Mouse (Mus musculus): ENCODE results near the gene Erp29.
"Not testable (repeated sequence)": the region's sequence is repeated elsewhere in the genome, so short reads cannot be mapped to it uniquely, and the experiment has no call there.

The Erp29 gene

GRCm38 (mm10) chr5:121452026-121452869, at the start of gene Erp29:
Gene Erp29, minus strand, starts transcription at chr5:121452506.
- DNase-seq (ENCODE audit: low read depth): peak; percentile 85

DNA sequence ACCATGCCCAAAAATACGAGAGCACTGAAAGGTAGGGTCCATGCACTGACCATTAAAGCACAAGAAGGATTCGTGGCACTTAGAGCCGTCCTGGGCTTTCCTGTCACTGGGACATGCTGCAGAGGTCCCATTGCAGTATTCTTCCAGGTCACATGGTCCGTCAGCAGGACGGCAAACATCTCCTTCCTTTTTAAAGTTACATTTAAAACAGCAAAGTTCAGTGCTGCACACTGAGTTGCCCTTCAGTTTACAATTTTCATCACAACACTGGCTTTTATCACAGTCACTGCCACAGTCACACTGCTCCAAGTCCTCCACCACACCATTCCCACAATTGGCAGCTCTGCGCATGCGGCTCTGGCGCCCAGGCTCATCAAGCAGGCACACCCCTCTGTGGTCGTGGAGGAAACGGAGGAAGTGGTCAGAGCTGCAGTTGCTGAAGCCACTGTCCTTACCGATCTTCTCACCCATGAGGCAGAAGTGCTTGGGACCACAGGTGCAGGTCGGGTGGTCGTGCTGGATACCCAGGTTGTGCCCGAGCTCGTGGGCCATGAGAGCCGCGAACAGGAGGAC, 49.2 kb upstream of the Erp29 start:
- DNase-seq (ENCODE audit: low read depth): not testable (repeated sequence)

DNA sequence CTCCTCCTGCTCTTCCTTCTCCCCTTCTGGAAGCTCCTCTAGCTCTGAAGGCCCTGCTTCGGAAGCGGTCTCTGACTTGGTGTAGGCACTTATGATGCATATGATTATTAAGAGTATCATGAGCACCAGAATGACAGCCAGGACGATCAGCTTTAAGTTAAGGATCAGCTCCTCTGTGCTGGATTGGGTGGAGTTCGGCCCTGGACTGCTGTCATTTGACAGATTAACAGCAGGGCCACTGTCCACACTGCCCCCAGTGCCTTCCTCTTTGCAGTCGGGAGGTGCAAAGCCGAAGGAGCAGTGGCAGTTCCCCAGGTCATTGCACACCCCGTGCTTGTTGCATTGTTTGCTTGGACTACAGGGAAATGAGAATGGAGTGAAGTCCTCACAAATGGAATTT, 48.4 kb upstream of the Erp29 start:
- no peak for DNase-seq (ENCODE audit: low read depth)

GRCm38 (mm10) chr5:121493305-121493704, 41.0 kb upstream of the Erp29 start:
- DNase-seq (ENCODE audit: low read depth): peak; percentile 23

DNA sequence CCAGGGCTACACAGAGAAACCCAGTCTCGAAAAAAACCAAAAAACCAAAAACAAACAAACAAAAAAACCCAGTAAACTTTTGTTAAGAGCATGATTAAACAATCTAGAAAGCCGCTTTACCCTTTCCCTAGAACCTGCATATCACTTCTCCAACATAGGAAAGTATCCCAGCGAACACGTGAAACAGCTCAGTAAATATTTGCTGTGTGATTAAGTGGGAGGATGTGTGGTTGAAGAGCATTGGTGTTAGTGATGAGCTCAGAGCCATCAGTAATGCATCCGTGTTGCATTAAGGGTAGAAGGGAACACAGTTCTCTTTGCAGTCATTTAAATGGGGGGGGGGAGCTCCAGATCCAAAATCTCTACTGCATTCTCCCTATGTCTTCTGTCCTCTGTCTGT, 32.5 kb upstream of the Erp29 start:
- no peak for DNase-seq (ENCODE audit: low read depth)

DNA sequence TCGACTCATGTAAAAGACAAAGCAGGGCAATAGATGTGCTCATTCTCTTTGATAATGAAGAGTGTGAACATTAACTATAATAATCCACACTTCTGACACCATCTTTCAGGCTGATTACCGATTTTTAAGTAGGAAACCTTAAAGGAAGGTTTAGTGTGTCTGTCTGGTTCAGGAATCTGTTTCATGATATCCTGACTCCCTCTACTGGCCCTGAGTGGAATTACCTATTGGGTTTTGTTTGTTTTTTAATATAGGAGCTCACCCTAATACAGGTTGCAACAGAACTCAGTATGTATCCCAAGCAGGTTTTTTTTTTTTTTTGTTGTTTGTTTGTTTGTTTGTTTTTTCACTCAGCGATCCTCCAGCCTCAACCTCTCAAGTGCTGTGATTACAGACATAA, 25.4 kb upstream of the Erp29 start:
- peak; percentile 35 for DNase-seq (ENCODE audit: low read depth)

DNA sequence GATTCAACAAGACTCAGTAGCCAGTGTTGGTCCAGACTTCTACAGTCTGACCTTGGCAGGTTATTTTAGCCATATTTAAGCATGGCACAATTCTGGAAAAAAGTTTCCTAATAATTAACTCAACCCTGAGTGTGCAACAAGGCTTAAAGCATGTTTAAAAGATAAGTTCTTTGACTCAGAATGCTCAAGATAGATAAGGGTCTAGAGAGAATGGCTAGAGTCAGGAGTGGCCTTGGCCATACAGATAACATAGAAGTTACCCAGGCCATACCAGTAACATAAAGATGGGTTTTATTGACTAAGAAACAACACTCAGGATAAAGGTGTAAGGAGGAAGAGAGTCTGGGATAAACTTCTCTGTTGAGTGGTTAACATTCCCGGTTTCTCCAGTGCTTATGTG, 23.7 kb upstream of the Erp29 start:
- DNase-seq (ENCODE audit: low read depth): no peak

DNA sequence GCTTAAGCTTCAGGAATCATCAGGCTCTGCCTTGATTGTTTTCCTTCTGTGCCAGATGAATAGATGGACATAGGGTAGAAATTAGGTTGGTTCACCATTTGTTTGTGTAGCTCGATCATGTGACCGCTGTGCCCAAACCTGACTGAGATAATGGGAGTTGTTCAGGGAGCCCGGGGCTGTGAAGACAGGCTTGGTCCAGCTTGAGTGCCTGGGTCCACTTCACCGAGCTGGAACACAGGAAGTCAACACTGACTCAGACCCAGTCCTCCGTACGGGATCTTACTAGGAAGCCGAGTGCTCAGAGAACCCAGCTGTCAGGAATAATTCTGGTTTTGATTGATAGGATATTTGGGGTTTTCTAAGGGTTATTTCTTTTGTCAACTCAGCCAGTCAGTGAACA, 22.3 kb upstream of the Erp29 start:
- DNase-seq (ENCODE audit: low read depth): no peak

GRCm38 (mm10) chr5:121472411-121472810, 20.1 kb upstream of the Erp29 start:
- no peak for DNase-seq (ENCODE audit: low read depth)

- DNase-seq (ENCODE audit: low read depth): no peak
These were observed 17.3 kb upstream of the Erp29 start for GRCm38 (mm10) chr5:121469566-121469965.

GRCm38 (mm10) chr5:121463601-121464250, 11.4 kb upstream of the Erp29 start:
- DNase-seq (ENCODE audit: low read depth): peak; percentile 42

GRCm38 (mm10) chr5:121462967-121463366, 10.7 kb upstream of the Erp29 start:
- no peak for DNase-seq (ENCODE audit: low read depth)

DNA sequence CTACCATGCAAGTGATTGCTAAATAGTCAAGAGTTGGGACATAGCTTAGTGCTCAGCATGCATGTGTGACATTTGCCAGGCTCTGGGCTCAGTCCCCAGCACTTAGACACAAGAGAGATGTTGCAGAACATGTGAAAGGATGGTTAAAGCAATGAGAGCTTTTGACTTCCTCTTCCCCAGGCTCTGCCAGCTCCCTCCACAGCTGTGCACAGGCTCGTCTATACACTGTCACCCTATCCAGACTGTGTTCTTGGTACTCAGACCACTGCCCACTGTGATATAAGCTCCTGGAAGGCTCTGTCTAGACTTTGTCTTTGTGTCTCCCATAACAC, 9.8 kb upstream of the Erp29 start:
- no peak for DNase-seq (ENCODE audit: low read depth)

DNA sequence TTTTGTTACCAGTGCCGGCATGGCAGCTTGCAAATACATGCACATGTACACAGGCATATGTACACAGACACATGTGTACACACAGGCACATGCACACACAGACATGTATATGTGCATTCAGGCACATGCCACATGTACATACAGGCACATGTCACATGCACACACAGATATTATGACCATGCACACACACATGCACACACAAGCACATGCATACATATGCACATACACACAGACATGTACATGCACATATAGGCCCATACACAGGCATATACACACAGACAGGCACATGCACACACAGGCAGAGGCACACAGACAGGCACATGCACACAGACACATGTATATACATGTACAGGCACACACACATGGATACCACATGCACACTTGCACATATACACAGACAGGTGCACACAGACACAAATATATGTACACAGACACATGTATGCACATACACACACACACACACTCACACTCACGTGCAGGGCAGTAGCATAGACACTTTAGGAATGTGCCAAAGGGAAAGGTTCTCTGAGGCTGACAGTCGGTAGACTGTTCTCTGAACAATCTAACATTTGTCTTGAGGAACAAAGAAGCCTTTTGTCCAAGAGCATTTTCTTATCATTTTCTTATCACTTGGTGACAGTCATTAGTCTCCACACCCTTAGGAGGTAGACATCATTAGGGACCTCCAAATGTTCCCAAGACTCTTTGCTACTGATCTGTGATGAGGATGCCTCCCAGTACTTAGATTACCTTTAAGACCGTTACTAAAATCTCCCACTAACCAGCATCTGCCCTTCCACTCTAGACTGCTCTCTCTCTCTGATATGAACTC, 9.2 kb upstream of the Erp29 start:
- no peak for DNase-seq (ENCODE audit: low read depth)

- DNase-seq (ENCODE audit: low read depth): no peak
These were observed 3.4 kb upstream of the Erp29 start for GRCm38 (mm10) chr5:121455510-121456265.

GRCm38 (mm10) chr5:121454503-121454782, 2.1 kb upstream of the Erp29 start:
- no peak for DNase-seq (ENCODE audit: low read depth)

DNA sequence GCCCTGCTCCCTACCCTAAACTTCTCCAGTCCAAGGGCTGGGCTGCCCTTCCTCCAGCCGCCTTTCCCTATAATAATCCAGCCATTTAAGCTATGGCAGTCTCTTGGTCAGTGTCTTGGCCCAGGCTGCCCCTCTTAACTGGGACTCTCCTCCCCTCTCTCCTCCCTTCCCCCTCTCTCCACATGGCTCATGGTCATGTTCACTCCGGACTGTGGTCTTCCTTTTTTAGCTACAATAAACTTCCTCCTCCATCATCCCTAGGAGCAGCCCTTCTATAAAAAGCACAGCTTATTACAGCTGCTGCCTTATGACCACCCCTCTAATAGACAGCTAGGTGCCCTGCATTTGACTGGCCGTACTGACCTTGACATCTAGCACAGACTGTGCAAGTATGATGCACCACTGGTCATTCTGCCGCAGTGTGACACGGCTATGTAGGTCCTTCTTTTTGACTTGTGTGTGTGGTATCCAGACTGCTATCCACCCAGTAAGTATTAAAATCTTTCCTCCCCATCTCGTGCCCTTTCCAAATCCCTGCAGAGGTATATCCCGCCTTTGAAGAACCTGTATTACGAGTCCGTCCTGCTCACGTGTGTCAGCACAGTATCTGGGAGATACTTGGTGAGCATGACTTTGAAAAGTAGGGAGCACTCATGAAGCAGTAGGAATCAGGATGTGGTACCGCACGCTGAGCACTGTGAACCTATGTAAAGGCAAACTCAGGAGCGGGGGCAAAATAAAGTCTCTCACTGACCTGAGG, 1.6 kb upstream of the Erp29 start:
- no peak for DNase-seq (ENCODE audit: low read depth)

- DNase-seq (ENCODE audit: low read depth): peak; percentile 13
These were observed 600 bp upstream of the Erp29 start for GRCm38 (mm10) chr5:121452906-121453305.

DNA sequence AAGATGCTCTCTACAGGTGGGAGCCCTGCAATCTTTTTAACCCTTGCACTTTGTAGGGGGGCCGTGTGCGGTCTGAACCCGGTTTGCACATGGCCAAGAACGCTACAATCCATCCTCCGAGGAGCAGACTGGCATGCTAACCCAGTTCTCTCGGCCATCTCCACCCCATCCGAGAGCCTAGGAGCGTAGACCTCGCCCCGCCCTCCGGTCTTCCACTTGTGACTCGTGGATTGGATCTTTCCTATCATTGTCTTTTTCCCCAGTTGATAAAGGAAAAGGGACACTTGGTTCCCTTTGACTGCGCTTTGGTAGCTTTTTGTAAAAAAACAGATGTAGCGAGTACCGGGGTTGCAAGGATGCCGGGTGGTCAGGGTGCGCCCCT, 671 bp downstream of the Erp29 start, which contains the start of gene Tmem116:
Tmem116 (plus strand) TSS at position 250 of the 382 bp plus-strand sequence.
- DNase-seq (ENCODE audit: low read depth): no peak

DNA sequence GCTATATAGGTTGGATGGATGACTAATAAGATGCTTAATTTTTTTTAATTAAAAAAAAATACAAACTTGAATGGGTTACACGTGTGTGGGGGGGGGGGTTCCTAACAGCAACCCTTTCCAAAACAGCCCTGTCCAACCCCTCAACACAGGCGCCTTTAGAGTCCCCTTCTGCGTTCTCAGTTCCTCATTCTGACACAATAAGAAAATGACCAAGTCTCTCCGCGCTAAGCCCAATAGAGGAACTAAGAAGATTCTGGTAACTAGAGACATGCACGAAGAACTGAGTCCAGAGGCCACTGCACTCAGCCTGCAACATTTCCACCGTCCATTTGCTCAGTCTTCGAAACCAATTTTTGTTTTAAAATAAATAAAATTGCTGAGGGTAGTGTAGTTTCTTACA, 1.1 kb downstream of the Erp29 start:
- no peak for DNase-seq (ENCODE audit: low read depth)

DNA sequence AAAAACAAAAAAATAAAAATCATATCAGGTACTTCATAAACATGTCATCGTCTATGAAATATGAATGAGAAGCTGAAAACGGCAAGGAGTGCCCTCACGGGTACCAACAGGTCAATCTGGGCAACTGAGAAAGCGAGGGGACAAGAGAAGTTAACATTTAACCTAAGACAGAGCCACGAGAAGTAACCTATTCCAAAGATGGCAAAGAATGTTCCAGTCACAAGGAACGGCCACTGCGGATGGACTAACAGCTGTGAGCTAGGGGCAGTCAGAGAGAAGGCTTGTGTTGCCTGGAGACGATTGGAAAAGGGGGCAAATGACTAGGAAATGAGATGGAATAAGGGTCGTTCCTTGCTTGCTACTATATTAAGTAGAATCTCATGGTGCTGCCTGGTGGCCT, 1.8 kb downstream of the Erp29 start:
- no peak for DNase-seq (ENCODE audit: low read depth)

Data from fibroblast of lung, adult 2 months (primary cell).